Mouse (Mus musculus) heart, embryonic 13.5 days (tissue): ENCODE results near the gene Bbof1. TPM values are rescaled to one million over a fixed set of nuclear protein-coding genes. Genes with fewer than 3 reads are reported as not detected.

Source experiments
- ATAC-seq: fragments of 200-750 bp; cut with Nextera tagmentation; 2 replicates; pipeline ENCODE4 v1.8.0; 2017; ENCODE audit warnings: moderate TSS enrichment; ENCODE audit not compliant: insufficient number of reproducible peaks, low FRiP score, low TSS enrichment; ENCODE audit errors: extremely low read depth
- H3K27ac ChIP-seq: fragments of 300-500 bp; sonication (generic); replicated peaks from 2 replicates; pipeline ENCODE4 v1.5.1; 2015; ENCODE audit warnings: moderate library complexity, mild to moderate bottlenecking, inconsistent platforms
- H3K27me3 ChIP-seq: fragments of 300-500 bp; sonication (generic); replicated peaks from 2 replicates; pipeline ENCODE4 v1.6.1; 2015; ENCODE audit warnings: mild to moderate bottlenecking, inconsistent platforms
- H3K36me3 ChIP-seq: fragments of 300-500 bp; sonication (generic); 2 replicates; pipeline ENCODE4 v1.6.1; 2015; ENCODE audit warnings: mild to moderate bottlenecking, inconsistent platforms
- H3K4me1 ChIP-seq: fragments of 300-500 bp; sonication (generic); 2 replicates; pipeline ENCODE4 v1.6.1; 2015; ENCODE audit warnings: inconsistent platforms
- H3K4me2 ChIP-seq: fragments of 300-500 bp; sonication (generic); 2 replicates; pipeline ENCODE4 v1.6.1; 2015; ENCODE audit warnings: inconsistent platforms, mild to moderate bottlenecking, moderate library complexity
- H3K4me3 ChIP-seq: fragments of 300-500 bp; sonication (generic); 2 replicates; pipeline ENCODE4 v1.5.1; 2015; ENCODE audit warnings: moderate library complexity, mild to moderate bottlenecking, inconsistent platforms
- H3K9ac ChIP-seq: fragments of 300-500 bp; sonication (generic); 2 replicates; pipeline ENCODE4 v1.6.1; 2015; ENCODE audit warnings: inconsistent platforms, mild to moderate bottlenecking, moderate library complexity
- H3K9me3 ChIP-seq: fragments of 300-500 bp; sonication (generic); 2 replicates; pipeline ENCODE4 v1.6.1; 2016; ENCODE audit warnings: inconsistent platforms
- WGBS: fragments of 180-500 bp; shearing (Covaris S2); methylation state at CpG from one replicate; pipeline ENCODE4 v1.1.7; 2015; ENCODE audit warnings: mixed read lengths; 5-methylcytosine and 5-hydroxymethylcytosine counted together
- polyA plus RNA-seq: library from polyadenylated mRNA; unstranded; fragments of >200 nt; fragmentation: Nextera tagmentation; extraction: Ambion mirVana; gene quantifications from 2 replicates; pipeline ENCODE4 v1.2.1, GENCODE M21; 2015

Bbof1 gene
- polyA plus RNA-seq, 1 experiment from 2014 or later, result 0.62 TPM

GRCm38 (mm10) chr12:84385408-84385807 lies 23.5 kb upstream of the Bbof1 start:
- Histone ChIP-seq H3K9me3 (no peaks in the 10 kb centered on the region), H3K4me1 (peaks cover 52% of the 10 kb centered on the region), H3K36me3 (peaks cover 35% of the 10 kb centered on the region; the same call in 1 of the 2 replicates), H3K27ac (peak overlapping the region; percentile 88), H3K27me3 (no peaks in the 10 kb centered on the region), H3K9ac (peak overlapping the region; percentile 25; the same call in 1 of the 2 replicates), H3K4me2 (no peak overlapping the region), H3K4me3 (no peak overlapping the region)
- ATAC-seq, result no peak
- WGBS, result 81% methylated on average over 4 of the region's 4 CpGs

GRCm38 (mm10) chr12:84388097-84388496 lies 20.8 kb upstream of the Bbof1 start:
- peaks cover 40% of the 10 kb centered on the region for H3K36me3 ChIP-seq
- H3K4me3 ChIP-seq, result no peak overlapping the region
- 86% methylated on average over 8 of the region's 8 CpGs for WGBS
- H3K9ac ChIP-seq, result no peak overlapping the region
- H3K4me1 ChIP-seq, result peaks cover 56% of the 10 kb centered on the region
- H3K27ac ChIP-seq, result no peak overlapping the region
- no peaks in the 10 kb centered on the region for H3K9me3 ChIP-seq
- no peak overlapping the region for H3K4me2 ChIP-seq
- H3K27me3 ChIP-seq, result no peaks in the 10 kb centered on the region
- no peak for ATAC-seq

GRCm38 (mm10) chr12:84388774-84389400 lies 20.0 kb upstream of the Bbof1 start:
- Histone ChIP-seq H3K27me3 (no peaks in the 10 kb centered on the region), H3K4me3 (no peak overlapping the region), H3K27ac (no peak overlapping the region), H3K4me2 (no peak overlapping the region), H3K4me1 (peaks cover 51% of the 10 kb centered on the region), H3K36me3 (peaks cover 45% of the 10 kb centered on the region), H3K9ac (no peak overlapping the region), H3K9me3 (no peaks in the 10 kb centered on the region)
- ATAC-seq, result no peak
- WGBS, result 62% methylated on average over 14 of the region's 14 CpGs

GRCm38 (mm10) chr12:84390336-84390735 lies 18.5 kb upstream of the Bbof1 start:
- no peaks in the 10 kb centered on the region for H3K9me3 ChIP-seq
- H3K4me2 ChIP-seq, result no peak overlapping the region
- no peak; the same call in 1 of the 2 replicates for ATAC-seq
- peak overlapping the region; percentile 65 for H3K27ac ChIP-seq
- 25% methylated on average over 6 of the region's 6 CpGs for WGBS
- no peak overlapping the region for H3K4me3 ChIP-seq
- no peaks in the 10 kb centered on the region for H3K27me3 ChIP-seq
- H3K4me1 ChIP-seq, result peaks cover 38% of the 10 kb centered on the region
- peaks cover 47% of the 10 kb centered on the region for H3K36me3 ChIP-seq
- H3K9ac ChIP-seq, result no peak overlapping the region

- H3K9ac ChIP-seq, result no peak overlapping the region
- H3K4me1 ChIP-seq, result peaks cover 23% of the 10 kb centered on the region
- no peak overlapping the region for H3K4me2 ChIP-seq
- H3K4me3 ChIP-seq, result no peak overlapping the region
- ATAC-seq, result no peak
- H3K27ac ChIP-seq, result no peak overlapping the region
- H3K9me3 ChIP-seq, result no peaks in the 10 kb centered on the region
- H3K27me3 ChIP-seq, result no peaks in the 10 kb centered on the region
- 92% methylated on average over 4 of the region's 4 CpGs for WGBS
- peaks cover 40% of the 10 kb centered on the region for H3K36me3 ChIP-seq
These were observed 16.2 kb upstream of the Bbof1 start for GRCm38 (mm10) chr12:84392681-84393080.

- Histone ChIP-seq H3K9ac (no peak overlapping the region), H3K4me1 (peaks cover 23% of the 10 kb centered on the region), H3K27me3 (no peaks in the 10 kb centered on the region), H3K4me3 (no peak overlapping the region), H3K36me3 (peaks cover 33% of the 10 kb centered on the region), H3K4me2 (no peak overlapping the region), H3K9me3 (no peaks in the 10 kb centered on the region), H3K27ac (no peak overlapping the region)
- no peak for ATAC-seq
- WGBS, result 71% methylated on average over 5 of the region's 5 CpGs
These were observed 15.0 kb upstream of the Bbof1 start for GRCm38 (mm10) chr12:84393847-84394246.

- H3K4me2 ChIP-seq, result no peak overlapping the region
- no peak overlapping the region for H3K4me3 ChIP-seq
- H3K36me3 ChIP-seq, result peaks cover 21% of the 10 kb centered on the region
- H3K9ac ChIP-seq, result no peak overlapping the region
- no peak for ATAC-seq
- H3K4me1 ChIP-seq, result peaks cover 9% of the 10 kb centered on the region; the same call in 1 of the 2 replicates
- WGBS, result 84% methylated on average over 14 of the region's 14 CpGs
- no peak overlapping the region for H3K27ac ChIP-seq
- no peaks in the 10 kb centered on the region for H3K9me3 ChIP-seq
- no peaks in the 10 kb centered on the region for H3K27me3 ChIP-seq
These were observed 11.8 kb upstream of the Bbof1 start for GRCm38 (mm10) chr12:84396947-84397679.

GRCm38 (mm10) chr12:84397685-84398084 lies 11.2 kb upstream of the Bbof1 start:
- H3K4me1 ChIP-seq, result peaks cover 9% of the 10 kb centered on the region; the same call in 1 of the 2 replicates
- H3K9ac ChIP-seq, result no peak overlapping the region
- no peak for ATAC-seq
- no peaks in the 10 kb centered on the region for H3K27me3 ChIP-seq
- H3K27ac ChIP-seq, result no peak overlapping the region
- H3K36me3 ChIP-seq, result peaks cover 17% of the 10 kb centered on the region
- H3K9me3 ChIP-seq, result no peaks in the 10 kb centered on the region
- no peak overlapping the region for H3K4me3 ChIP-seq
- no peak overlapping the region for H3K4me2 ChIP-seq

GRCm38 (mm10) chr12:84398629-84399028 lies 10.2 kb upstream of the Bbof1 start:
- peaks cover 11% of the 10 kb centered on the region for H3K36me3 ChIP-seq
- no peak overlapping the region for H3K27ac ChIP-seq
- no peaks in the 10 kb centered on the region for H3K9me3 ChIP-seq
- H3K4me3 ChIP-seq, result no peak overlapping the region
- no peaks in the 10 kb centered on the region for H3K27me3 ChIP-seq
- peaks cover 14% of the 10 kb centered on the region for H3K4me1 ChIP-seq
- H3K9ac ChIP-seq, result no peak overlapping the region
- H3K4me2 ChIP-seq, result no peak overlapping the region
- ATAC-seq, result no peak
- WGBS, result 80% methylated on average over 5 of the region's 5 CpGs

GRCm38 (mm10) chr12:84399135-84399534 lies 9.7 kb upstream of the Bbof1 start:
- Histone ChIP-seq H3K4me1 (peaks cover 14% of the 10 kb centered on the region), H3K36me3 (peaks cover 8% of the 10 kb centered on the region), H3K27me3 (no peaks in the 10 kb centered on the region), H3K9ac (no peak overlapping the region), H3K4me3 (no peak overlapping the region), H3K27ac (no peak overlapping the region), H3K9me3 (no peaks in the 10 kb centered on the region), H3K4me2 (no peak overlapping the region)
- 78% methylated on average over 9 of the region's 9 CpGs for WGBS
- no peak for ATAC-seq

GRCm38 (mm10) chr12:84399663-84400062 lies 9.2 kb upstream of the Bbof1 start:
- H3K4me1 ChIP-seq, result peaks cover 14% of the 10 kb centered on the region
- no peak overlapping the region for H3K4me3 ChIP-seq
- H3K36me3 ChIP-seq, result peaks cover 8% of the 10 kb centered on the region
- no peaks in the 10 kb centered on the region for H3K27me3 ChIP-seq
- no peak overlapping the region for H3K4me2 ChIP-seq
- 0 out of 2 replicates have a peak overlapping the region, but pooled peaks have one; percentile 2 for H3K9ac ChIP-seq
- H3K9me3 ChIP-seq, result no peaks in the 10 kb centered on the region
- no peak for ATAC-seq
- H3K27ac ChIP-seq, result no peak overlapping the region
- WGBS, result 64% methylated on average over 9 of the region's 9 CpGs
